Mouse (Mus musculus) fat pad, adult 2 months (tissue): ENCODE data around the gene Gm20388.

ENCODE experiments used
- DNase-seq: peaks from one replicate; pipeline ENCODE4 v3.0.0-alpha.2; 2011; ENCODE audit warnings: low read depth, low spot score; ENCODE audit errors: extremely low read depth

Gene Gm20388

GRCm38 (mm10) chr8:120305800-120306385, 395.3 kb downstream of the Gm20388 start:
- DNase-seq: no peak

- no peak for DNase-seq
These were observed 396.5 kb downstream of the Gm20388 start for GRCm38 (mm10) chr8:120307103-120307502.

- DNase-seq: no peak
These were observed 396.9 kb downstream of the Gm20388 start for GRCm38 (mm10) chr8:120307528-120307927.

- DNase-seq: no peak
These were observed 397.5 kb downstream of the Gm20388 start for GRCm38 (mm10) chr8:120308131-120308530.

GRCm38 (mm10) chr8:120308553-120308952, 397.9 kb downstream of the Gm20388 start:
- no peak for DNase-seq

GRCm38 (mm10) chr8:120309326-120309725, 398.7 kb downstream of the Gm20388 start:
- no peak for DNase-seq

GRCm38 (mm10) chr8:120310063-120310462, 399.4 kb downstream of the Gm20388 start:
- no peak for DNase-seq

GRCm38 (mm10) chr8:120312452-120312851, 401.8 kb downstream of the Gm20388 start:
- DNase-seq: no peak

- DNase-seq: no peak
These were observed 403.0 kb downstream of the Gm20388 start for GRCm38 (mm10) chr8:120313674-120314073.

GRCm38 (mm10) chr8:120314932-120315331, 404.3 kb downstream of the Gm20388 start:
- DNase-seq: no peak

- DNase-seq: no peak
These were observed 405.0 kb downstream of the Gm20388 start for GRCm38 (mm10) chr8:120315644-120316043.

- no peak for DNase-seq
These were observed 406.1 kb downstream of the Gm20388 start for GRCm38 (mm10) chr8:120316707-120317106.

GRCm38 (mm10) chr8:120317118-120317824, 406.6 kb downstream of the Gm20388 start:
- DNase-seq: no peak

GRCm38 (mm10) chr8:120318476-120318991, 407.9 kb downstream of the Gm20388 start:
- no peak for DNase-seq

- DNase-seq: no peak
These were observed 408.8 kb downstream of the Gm20388 start for GRCm38 (mm10) chr8:120319449-120319848.

GRCm38 (mm10) chr8:120320146-120320545, 409.5 kb downstream of the Gm20388 start:
- no peak for DNase-seq

- no peak for DNase-seq
These were observed 411.1 kb downstream of the Gm20388 start for GRCm38 (mm10) chr8:120321724-120322123.

GRCm38 (mm10) chr8:120322956-120323448, 412.4 kb downstream of the Gm20388 start:
- no peak for DNase-seq

- DNase-seq: no peak
These were observed 413.9 kb downstream of the Gm20388 start for GRCm38 (mm10) chr8:120324555-120324954.

GRCm38 (mm10) chr8:120325172-120325767, 414.6 kb downstream of the Gm20388 start:
- DNase-seq: no peak

GRCm38 (mm10) chr8:120327131-120327554, 416.5 kb downstream of the Gm20388 start:
- no peak for DNase-seq
